Mouse (Mus musculus): ENCODE measurements around the gene Trip10.

Trip10 gene

GRCm38 (mm10) chr17:57292968-57293367 lies 43.7 kb downstream of the Trip10 start:
- no peak for DNase-seq

- DNase-seq, result no peak
These were observed 46.7 kb downstream of the Trip10 start for GRCm38 (mm10) chr17:57295935-57296334.

DNA sequence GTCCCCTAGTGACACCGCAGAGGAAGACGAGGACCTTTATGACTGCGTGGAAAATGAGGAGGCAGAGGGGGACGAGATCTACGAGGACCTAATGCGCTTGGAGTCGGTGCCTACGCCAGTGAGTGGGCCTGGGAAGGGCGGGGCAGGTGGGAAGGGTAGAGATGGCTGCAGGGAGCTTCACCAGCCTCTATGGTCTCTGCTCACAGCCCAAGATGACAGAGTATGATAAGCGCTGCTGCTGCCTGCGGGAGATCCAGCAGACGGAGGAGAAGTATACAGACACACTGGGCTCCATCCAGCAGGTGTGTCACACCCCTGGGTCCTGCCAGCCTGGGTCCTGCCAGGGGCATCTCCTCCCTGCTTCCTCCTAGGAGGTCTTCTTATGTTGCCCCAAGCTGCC lies 47.8 kb downstream of the Trip10 start:
- DNase-seq, result no peak

GRCm38 (mm10) chr17:57305593-57305992 lies 56.3 kb downstream of the Trip10 start:
- no peak for DNase-seq

DNA sequence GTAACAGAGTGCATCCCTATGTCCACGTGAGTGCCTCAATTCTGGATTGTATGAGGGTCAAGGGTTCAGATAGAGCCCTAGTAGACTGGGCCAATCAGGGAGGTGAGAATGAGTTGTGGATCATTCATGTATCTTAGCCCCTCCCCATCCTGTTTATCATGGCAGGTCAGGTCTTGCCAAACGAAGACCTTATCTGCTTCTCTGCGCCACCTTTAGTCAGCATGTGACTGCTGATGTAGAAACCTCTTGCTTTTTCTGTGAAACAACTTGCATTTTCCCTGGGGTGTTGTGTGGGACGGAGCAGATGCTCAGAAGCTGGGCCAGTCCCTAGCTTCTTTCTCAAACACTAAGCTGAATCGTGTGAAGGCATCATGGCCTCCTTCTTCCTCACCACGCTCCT lies 57.8 kb downstream of the Trip10 start:
- no peak for DNase-seq

DNA sequence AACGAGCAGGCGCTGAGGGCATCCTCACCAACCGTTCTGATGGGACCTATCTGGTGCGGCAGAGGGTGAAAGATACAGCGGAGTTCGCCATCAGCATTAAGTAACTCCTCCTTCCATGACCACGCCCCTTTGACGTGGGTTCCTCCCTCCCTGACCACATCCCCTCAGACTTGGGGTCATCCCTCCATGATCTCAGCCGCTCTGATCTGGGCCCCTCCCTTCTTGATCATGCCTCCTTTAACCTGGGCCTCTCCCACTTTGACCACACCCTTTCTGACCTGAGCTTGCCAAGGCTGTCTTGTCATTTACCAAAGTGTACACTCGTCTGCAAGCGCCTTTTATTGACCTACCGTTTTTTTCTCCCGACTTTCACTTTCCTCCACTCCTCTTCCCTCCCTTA lies 62.5 kb downstream of the Trip10 start:
- DNase-seq, result no peak

Measured in cerebellum, adult 11 months (tissue).